ENCODE assay signal across 11 mouse cellular contexts in genomic region chr11:52910788-52911187, GRCm38 (mm10).
DNase-seq lines count a peak whose midpoint lies in the region; ATAC-seq and TF ChIP-seq lines count a peak whose summit lies in the region.
"Had no signal": no experiment of that assay in that cellular context is flagged by ENCODE, and none has a peak within 500 bp of the region (broad histone marks: within the 10 kb centered on the region; RNA-seq: fewer than 3 reads in every experiment).

No protein-coding gene starts in this region.

- DNase-seq in lung, postnatal 36 days = peak; percentile 3
- DNase-seq in lung, postnatal 14 days = no peak
- peak; percentile 74 for DNase-seq in brain, embryonic 14.5 days (ENCODE audit: low read depth)
- no peak for DNase-seq in frontal cortex, postnatal 14 days (ENCODE audit: low spot score in 2 of 2)
- DNase-seq: gastrocnemius, postnatal 10 days had no signal

- H3K36me3 ChIP-seq in forebrain, embryonic 13.5 days (ENCODE audit: poor library complexity, severe bottlenecking) = no peaks in the 10 kb centered on the region
- no peaks in the 10 kb centered on the region for H3K36me3 ChIP-seq in forebrain, embryonic 12.5 days (replicated peaks)
- no peaks in the 10 kb centered on the region for H3K36me3 ChIP-seq in heart, embryonic 14.5 days (ENCODE audit: control insufficient read depth, insufficient read depth, low read length)
- H3K36me3 ChIP-seq: embryonic facial prominence, embryonic 13.5 days had no signal

- no peak overlapping the region for H3K4me3 ChIP-seq in forebrain, embryonic 13.5 days
- no peak overlapping the region for H3K4me3 ChIP-seq in forebrain, embryonic 12.5 days (replicated peaks)
- H3K4me3 ChIP-seq in heart, embryonic 14.5 days (ENCODE audit: control insufficient read depth in 1 of 2, insufficient read depth in 1 of 2, low read depth in 1 of 2, low read length in 2 of 2) = no peak overlapping the region
- H3K4me3 ChIP-seq: embryonic facial prominence, embryonic 13.5 days had no signal

- H3K4me2 ChIP-seq in forebrain, embryonic 13.5 days = no peak overlapping the region
- no peak overlapping the region for H3K4me2 ChIP-seq in forebrain, embryonic 12.5 days
- peak overlapping the region; percentile 28 for H3K4me2 ChIP-seq in heart, embryonic 14.5 days (ENCODE audit: low read length)
- H3K4me2 ChIP-seq: embryonic facial prominence, embryonic 13.5 days had no signal

- H3K27me3 ChIP-seq in forebrain, embryonic 13.5 days = no peaks in the 10 kb centered on the region
- no peaks in the 10 kb centered on the region for H3K27me3 ChIP-seq in forebrain, embryonic 12.5 days
- H3K27me3 ChIP-seq in heart, embryonic 14.5 days (ENCODE audit: control insufficient read depth, insufficient read depth, low read length) = no peaks in the 10 kb centered on the region
- H3K27me3 ChIP-seq: embryonic facial prominence, embryonic 13.5 days had no signal

- WGBS in forebrain, embryonic 13.5 days = 21% methylated on average over 7 of the region's 7 CpGs
- WGBS in forebrain, embryonic 12.5 days = 45% methylated on average over 7 of the region's 7 CpGs
- 25% methylated on average over 7 of the region's 7 CpGs for WGBS in heart, embryonic 14.5 days

- TF ChIP-seq CTCF in brain, embryonic 14.5 days (IDR thresholded peaks at IDR 0.05; ENCODE audit: borderline replicate concordance, extremely low read depth, insufficient read depth, insufficient read length) = 0 out of 2 replicates have a peak, but pooled peaks have one; percentile 23

- H3K4me1 ChIP-seq in forebrain, embryonic 13.5 days = peaks cover 18% of the 10 kb centered on the region
- peaks cover 11% of the 10 kb centered on the region; the same call in 1 of the 2 replicates for H3K4me1 ChIP-seq in forebrain, embryonic 12.5 days
- H3K4me1 ChIP-seq in heart, embryonic 14.5 days (ENCODE audit: control insufficient read depth in 2 of 2, insufficient read depth in 2 of 2, low read length in 2 of 2) = peaks cover 10 to 12% of the 10 kb centered on the region in 2 experiments; a peak in 2 of 4 replicates
- H3K4me1 ChIP-seq: embryonic facial prominence, embryonic 13.5 days had no signal

- peak; percentile 67; the same call in 1 of the 2 replicates for ATAC-seq in forebrain, embryonic 13.5 days
- ATAC-seq in forebrain, embryonic 12.5 days (ENCODE audit: low FRiP score) = no peak
- ATAC-seq in heart, embryonic 14.5 days (ENCODE audit: insufficient number of reproducible peaks, insufficient read depth, low FRiP score, low read depth) = peak; percentile 40; the same call in 1 of the 2 replicates
- no peak for ATAC-seq in monocyte, adult 5-6 weeks (replicated peaks; ENCODE audit: insufficient number of reproducible peaks, low FRiP score, low TSS enrichment, poor library complexity, severe bottlenecking)
- ATAC-seq: intestine, embryonic 16.5 days had no signal

- H3K9me3 ChIP-seq in forebrain, embryonic 13.5 days (replicated peaks) = no peaks in the 10 kb centered on the region
- H3K9me3 ChIP-seq in forebrain, embryonic 12.5 days = no peaks in the 10 kb centered on the region
- H3K9me3 ChIP-seq in heart, embryonic 14.5 days (ENCODE audit: control insufficient read depth, low read length) = no peaks in the 10 kb centered on the region
- H3K9me3 ChIP-seq: embryonic facial prominence, embryonic 13.5 days had no signal

- H3K27ac ChIP-seq in forebrain, embryonic 13.5 days = no peak overlapping the region
- no peak overlapping the region for H3K27ac ChIP-seq in forebrain, embryonic 12.5 days
- peak overlapping the region; percentile 62 to 72 for H3K27ac ChIP-seq in heart, embryonic 14.5 days (replicated peaks in 1 of 2; ENCODE audit: control insufficient read depth in 1 of 2, insufficient read depth in 1 of 2, low read depth in 2 of 2, low read length in 2 of 2)
- H3K27ac ChIP-seq: embryonic facial prominence, embryonic 13.5 days had no signal

- no peak overlapping the region for H3K9ac ChIP-seq in forebrain, embryonic 13.5 days
- no peak overlapping the region for H3K9ac ChIP-seq in forebrain, embryonic 12.5 days
- no peak overlapping the region for H3K9ac ChIP-seq in heart, embryonic 14.5 days (ENCODE audit: low read length)
- H3K9ac ChIP-seq: embryonic facial prominence, embryonic 13.5 days had no signal

- no peak for TF ChIP-seq POLR2A in brain, embryonic 14.5 days (IDR thresholded peaks at IDR 0.05; ENCODE audit: borderline replicate concordance, extremely low read depth, insufficient read depth, insufficient read length, poor library complexity, severe bottlenecking)

Comparison
In these comparisons a context has a peak if more than half of its experiments do, and no peak if none do; other contexts are left out.
1. ATAC-seq: peak in forebrain, embryonic 13.5 days (single experiment) and heart, embryonic 14.5 days (single experiment); none in forebrain, embryonic 12.5 days (single experiment) and monocyte, adult 5-6 weeks (single experiment).
2. DNase-seq: peak in lung, postnatal 36 days (single experiment) and brain, embryonic 14.5 days (single experiment); none in lung, postnatal 14 days (single experiment) and frontal cortex, postnatal 14 days (0 of 2).
3. H3K27ac ChIP-seq: peak in heart, embryonic 14.5 days (2 of 2); none in forebrain, embryonic 13.5 days (single experiment) and forebrain, embryonic 12.5 days (single experiment).